Mouse (Mus musculus) testis, adult 2 months (tissue): ENCODE measurements around the gene Nol4l.

ENCODE experiments used
- CTCF ChIP-seq: fragments of 200-500 bp; IDR thresholded peaks from 2 replicates; pipeline ENCODE4 v1.5.1; 2012; ENCODE audit warnings: low read depth, mild to moderate bottlenecking, inconsistent platforms, low read length, moderate library complexity; ENCODE audit not compliant: control insufficient read depth, insufficient read depth, insufficient replicate concordance
- POLR2A ChIP-seq: fragments of 200-500 bp; IDR thresholded peaks from 2 replicates; pipeline ENCODE4 v1.6.1; 2012; ENCODE audit warnings: low read depth, mild to moderate bottlenecking, inconsistent platforms, low read length, moderate library complexity; ENCODE audit not compliant: control insufficient read depth

GRCm38 (mm10) chr2:153433859-153434258 lies 95.9 kb downstream of the Nol4l start:
- no peak for TF ChIP-seq CTCF
- no peak for TF ChIP-seq POLR2A
